Mouse (Mus musculus): ENCODE results near the gene Trim17.

- TF ChIP-seq CTCF (IDR thresholded peaks at IDR 0.05; ENCODE audit: extremely low read depth, insufficient read depth, low read length) (no peak), POLR2A (IDR thresholded peaks at IDR 0.05; ENCODE audit: extremely low read depth, insufficient read depth, low read length) (no peak)
Observed at GRCm38 (mm10) chr11:58953351-58954169, 925 bp upstream of the Trim17 start.
